Mouse (Mus musculus) gastrocnemius, postnatal 14 days (tissue): Measurements from ENCODE around the gene Bzw2. TPM values are rescaled to one million over a fixed set of nuclear protein-coding genes. Genes with fewer than 3 reads are reported as not detected.
"Not testable (repeated sequence)": the region's sequence is repeated elsewhere in the genome, so short reads cannot be mapped to it uniquely, and the experiment has no call there.

Source experiments
- DNase-seq: peaks from one replicate; pipeline ENCODE4 v3.0.0; 2021; ENCODE audit warnings: mixed read lengths
- intact Hi-C: fragments of 180-260 bp; cut with DNase I; formaldehyde crosslinking; loops from one replicate; pipeline ENCODE4 v1.15.1; 2025; ENCODE audit warnings: low total_unique reads
- long read RNA-seq, 2 experiments: library from polyadenylated mRNA; stranded (forward); transcript quantifications; one replicate each; pipeline ENCODE4 v2.0.0; 2021
- total RNA-seq, 2 experiments: library from RNA; stranded (reverse); gene quantifications; 2 replicates each; pipeline ENCODE4 v1.2.3; 2021

Gene Bzw2
- total RNA-seq: 100 to 1,000 TPM; 118 to 136 TPM
- long read RNA-seq, experiment 1, transcript Bzw2-201 (12 exons, 1,871 nt): major isoform, 93 of 99 reads
- long read RNA-seq, experiment 1, partial matches to known transcripts: 3 of 99 reads
- long read RNA-seq, experiment 1, other reads (novel, unspliced or antisense): 3 of 99 reads
- long read RNA-seq, experiment 2, transcript Bzw2-201 (12 exons, 1,871 nt): major isoform, 100 of 107 reads
- long read RNA-seq, experiment 2, partial matches to known transcripts: 4 of 107 reads
- long read RNA-seq, experiment 2, other reads (novel, unspliced or antisense): 3 of 107 reads

GRCm38 (mm10) chr12:36157638-36158308, at the start of gene Bzw2:
Gene Bzw2 (minus strand): TSS chr12:36158080.
- intact Hi-C loops: no loop called here

GRCm38 (mm10) chr12:36207072-36207799, 49.4 kb upstream of the Bzw2 start:
- peak; percentile 59 for DNase-seq
- intact Hi-C loops: no loop called here

More at GRCm38 (mm10) chr12:36157638-36158308, at the start of gene Bzw2:
- DNase-seq: peak; percentile 73

GRCm38 (mm10) chr12:36205579-36206119, 47.8 kb upstream of the Bzw2 start:
- DNase-seq, intact Hi-C loops: not testable (repeated sequence)

GRCm38 (mm10) chr12:36194976-36195375, 37.1 kb upstream of the Bzw2 start:
- DNase-seq: no peak
- intact Hi-C loops: no loop called here

- DNase-seq: no peak
- intact Hi-C loops: no loop called here
Observed at GRCm38 (mm10) chr12:36190343-36190742, 32.5 kb upstream of the Bzw2 start.

- no peak for DNase-seq
- intact Hi-C loops: no loop called here
Observed at GRCm38 (mm10) chr12:36189610-36190009, 31.7 kb upstream of the Bzw2 start.

GRCm38 (mm10) chr12:36187081-36187480, 29.2 kb upstream of the Bzw2 start:
- no peak for DNase-seq
- intact Hi-C loops: no loop called here

GRCm38 (mm10) chr12:36182570-36182969, 24.7 kb upstream of the Bzw2 start:
- intact Hi-C loops: no loop called here
- DNase-seq: no peak

- intact Hi-C loops: no loop called here
- DNase-seq: no peak
Observed at GRCm38 (mm10) chr12:36177227-36177626, 19.3 kb upstream of the Bzw2 start.

- intact Hi-C loops: no loop called here
- DNase-seq: no peak
Observed at GRCm38 (mm10) chr12:36165299-36165698, 7.4 kb upstream of the Bzw2 start.

- DNase-seq: no peak
- intact Hi-C loops: no loop called here
Observed at GRCm38 (mm10) chr12:36164126-36164791, 6.4 kb upstream of the Bzw2 start.

- no peak for DNase-seq
- intact Hi-C loops: no loop called here
Observed at GRCm38 (mm10) chr12:36157304-36157637, 609 bp downstream of the Bzw2 start.

GRCm38 (mm10) chr12:36156637-36157303, 1.1 kb downstream of the Bzw2 start, which contains the start of gene Ankmy2:
Gene Ankmy2 (plus strand): TSS chr12:36157114.
- peak; percentile 93 for DNase-seq
- intact Hi-C loops: no loop called here

- intact Hi-C loops: no loop called here
- DNase-seq: no peak
Observed at GRCm38 (mm10) chr12:36156101-36156636, 1.7 kb downstream of the Bzw2 start.

- intact Hi-C loops: no loop called here
- no peak for DNase-seq
Observed at GRCm38 (mm10) chr12:36155141-36155641, 2.7 kb downstream of the Bzw2 start.

GRCm38 (mm10) chr12:36150737-36151136, 7.1 kb downstream of the Bzw2 start:
- intact Hi-C loops: no loop called here
- no peak for DNase-seq

GRCm38 (mm10) chr12:36150265-36150664, 7.6 kb downstream of the Bzw2 start:
- intact Hi-C loops: no loop called here

GRCm38 (mm10) chr12:36146230-36147011, 11.5 kb downstream of the Bzw2 start:
- intact Hi-C loops: no loop called here
- DNase-seq: no peak

More at GRCm38 (mm10) chr12:36150265-36150664, 7.6 kb downstream of the Bzw2 start:
- no peak for DNase-seq
